Mouse (Mus musculus) hindbrain, embryonic 16.5 days (tissue): ENCODE results near the gene Mindy2. TPM values are rescaled to one million over a fixed set of nuclear protein-coding genes. Genes with fewer than 3 reads are reported as not detected.
"Not testable (repeated sequence)": the region's sequence is repeated elsewhere in the genome, so short reads cannot be mapped to it uniquely, and the experiment has no call there.

Source experiments
- ATAC-seq: fragments of 200-750 bp; cut with Nextera tagmentation; 2 replicates; pipeline ENCODE4 v1.8.0; 2017; ENCODE audit warnings: moderate TSS enrichment, moderate library complexity
- H3K27ac ChIP-seq: fragments of 300-500 bp; sonication (generic); 2 replicates; pipeline ENCODE4 v1.5.1; 2014; ENCODE audit warnings: low read depth, mild to moderate bottlenecking, control low read depth, low read length, moderate library complexity
- H3K27me3 ChIP-seq: fragments of 300-500 bp; sonication (generic); replicated peaks from 2 replicates; pipeline ENCODE4 v1.6.1; 2014; ENCODE audit warnings: low read length; ENCODE audit not compliant: control insufficient read depth, insufficient read depth
- H3K36me3 ChIP-seq: fragments of 300-500 bp; sonication (generic); 2 replicates; pipeline ENCODE4 v1.6.1; 2014; ENCODE audit warnings: mild to moderate bottlenecking, low read length, moderate library complexity, mixed read lengths; ENCODE audit not compliant: control insufficient read depth, insufficient read depth
- H3K4me1 ChIP-seq: fragments of 300-500 bp; sonication (generic); 2 replicates; pipeline ENCODE4 v1.6.1; 2014; ENCODE audit warnings: low read depth, low read length; ENCODE audit not compliant: control insufficient read depth, insufficient read depth
- H3K4me2 ChIP-seq: fragments of 300-500 bp; sonication (generic); 2 replicates; pipeline ENCODE4 v1.6.1; 2014; ENCODE audit warnings: mild to moderate bottlenecking, low read length, control low read depth, moderate library complexity
- H3K4me3 ChIP-seq: fragments of 300-500 bp; sonication (generic); 2 replicates; pipeline ENCODE4 v1.5.1; 2014; ENCODE audit warnings: mild to moderate bottlenecking, low read length, control low read depth, moderate library complexity
- H3K9ac ChIP-seq: fragments of 300-500 bp; sonication (generic); 2 replicates; pipeline ENCODE4 v1.6.1; 2014; ENCODE audit warnings: low read depth, mild to moderate bottlenecking, control low read depth, low read length, moderate library complexity
- H3K9me3 ChIP-seq: fragments of 300-500 bp; sonication (generic); 2 replicates; pipeline ENCODE4 v1.6.1; 2014; ENCODE audit warnings: mild to moderate bottlenecking, low read length, moderate library complexity; ENCODE audit not compliant: control insufficient read depth
- WGBS: fragments of 180-500 bp; shearing (Covaris S2); extraction: QIAGEN DNeasy Blood & Tissue Kit; methylation state at CpG from one replicate; pipeline ENCODE4 v1.1.7; 2014; 5-methylcytosine and 5-hydroxymethylcytosine counted together
- polyA plus RNA-seq: library from polyadenylated mRNA; unstranded; fragments of >200 nt; fragmentation: Nextera tagmentation; extraction: Ambion mirVana; gene quantifications from 2 replicates; pipeline ENCODE4 v1.2.1, GENCODE M21; 2015

Gene Mindy2
- polyA plus RNA-seq, 1 experiment from 2014 or later = 22.2 TPM

DNA sequence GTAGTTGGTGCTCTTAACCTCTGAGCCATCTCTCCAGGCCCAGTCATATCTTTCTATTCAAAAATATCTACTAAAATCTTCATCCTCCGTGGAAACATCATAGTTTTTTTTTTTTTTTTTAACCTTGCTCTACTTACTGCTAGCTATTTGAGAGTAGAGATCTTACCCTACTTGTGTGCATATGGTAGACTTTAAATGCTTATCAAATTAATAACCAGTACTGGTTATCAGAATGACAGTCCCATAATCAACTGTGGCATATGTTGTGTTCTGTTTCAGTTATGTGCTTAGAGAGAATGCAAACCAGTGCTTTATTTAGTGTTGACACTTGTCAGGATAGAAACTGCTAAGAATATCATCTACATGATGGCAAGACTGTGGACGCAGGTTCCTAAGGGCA, 78.9 kb downstream of the Mindy2 start:
- no peaks in the 10 kb centered on the region for H3K27me3 ChIP-seq
- no peaks in the 10 kb centered on the region for H3K4me1 ChIP-seq
- H3K9me3 ChIP-seq = no peaks in the 10 kb centered on the region
- no peak overlapping the region for H3K9ac ChIP-seq
- peaks cover 21% of the 10 kb centered on the region for H3K36me3 ChIP-seq
- H3K27ac ChIP-seq = no peak overlapping the region
- no peak overlapping the region for H3K4me3 ChIP-seq
- 100% methylated on average over 2 of the region's 2 CpGs for WGBS
- no peak overlapping the region for H3K4me2 ChIP-seq
- ATAC-seq = no peak

DNA sequence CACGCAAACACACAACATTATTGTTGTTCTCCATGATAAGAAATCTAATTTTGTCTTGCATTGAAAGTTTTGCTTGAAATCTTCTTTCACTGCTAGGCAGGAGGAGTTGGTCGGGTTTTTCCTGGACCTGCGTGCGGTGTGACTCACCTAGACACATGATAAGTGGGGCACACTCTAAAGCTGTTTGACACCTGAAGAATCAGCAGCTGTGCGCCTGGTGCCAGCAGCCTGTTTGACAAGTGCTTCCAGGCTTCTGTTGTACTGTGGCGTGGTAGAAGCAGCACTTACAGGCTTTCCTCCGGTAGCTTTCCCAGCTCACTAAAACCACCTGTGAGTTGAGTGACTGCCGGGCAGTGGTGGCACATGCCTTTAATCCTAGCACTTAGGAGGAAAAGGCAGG, 86.6 kb downstream of the Mindy2 start:
- H3K4me3 ChIP-seq = no peak overlapping the region
- H3K4me2 ChIP-seq = no peak overlapping the region
- no peak overlapping the region for H3K9ac ChIP-seq
- no peaks in the 10 kb centered on the region for H3K4me1 ChIP-seq
- peaks cover 10% of the 10 kb centered on the region; the same call in 1 of the 2 replicates for H3K36me3 ChIP-seq
- H3K9me3 ChIP-seq = no peaks in the 10 kb centered on the region
- WGBS = 95% methylated on average over 8 of the region's 8 CpGs
- H3K27ac ChIP-seq = no peak overlapping the region
- ATAC-seq = no peak
- no peaks in the 10 kb centered on the region for H3K27me3 ChIP-seq

DNA sequence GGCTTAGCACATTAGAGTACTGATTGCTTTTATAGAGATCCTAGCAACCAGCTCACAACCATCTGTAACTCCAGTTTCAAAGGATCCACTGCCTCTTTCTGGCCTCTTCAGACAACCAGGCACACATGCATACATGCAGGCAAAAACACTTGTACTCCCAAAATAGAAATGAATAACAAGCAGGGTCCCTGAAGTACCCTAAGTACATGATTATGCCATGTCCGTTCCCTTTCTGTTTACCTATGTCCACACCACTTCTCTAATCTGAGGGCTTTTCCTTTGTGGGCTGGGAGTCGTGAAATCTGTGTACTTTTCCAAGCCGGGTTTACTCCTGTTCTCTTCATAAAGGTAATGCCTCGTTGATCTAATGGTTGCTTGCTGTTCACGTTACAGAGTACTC, 89.3 kb downstream of the Mindy2 start:
- Histone ChIP-seq H3K4me2 (no peak overlapping the region), H3K27me3 (no peaks in the 10 kb centered on the region), H3K4me3 (no peak overlapping the region), H3K9me3 (no peaks in the 10 kb centered on the region), H3K27ac (no peak overlapping the region), H3K36me3 (no peaks in the 10 kb centered on the region; the same call in 1 of the 2 replicates), H3K9ac (no peak overlapping the region), H3K4me1 (no peaks in the 10 kb centered on the region)
- ATAC-seq = no peak
- WGBS = 81% methylated on average over 5 of the region's 5 CpGs

DNA sequence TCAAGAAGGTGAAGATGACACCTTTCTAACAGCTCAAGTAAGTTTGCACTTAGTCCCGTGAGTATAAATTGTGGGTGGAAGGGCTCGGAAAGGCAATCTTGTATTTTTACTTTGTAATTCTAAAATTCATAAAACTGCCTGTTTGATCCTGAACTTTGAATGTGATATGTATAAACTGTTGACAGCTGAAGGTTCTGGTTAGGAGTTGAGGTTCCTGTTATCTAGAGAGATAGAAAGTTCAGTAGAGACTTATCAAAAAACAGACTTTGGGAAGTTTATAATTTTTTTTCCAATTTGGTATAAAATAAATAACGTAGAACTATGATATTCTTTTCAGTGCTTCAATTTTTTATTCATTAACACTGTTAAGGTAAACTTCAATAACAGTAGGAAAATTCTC, 94.1 kb downstream of the Mindy2 start:
- no peaks in the 10 kb centered on the region for H3K27me3 ChIP-seq
- ATAC-seq = no peak
- no peak overlapping the region for H3K4me2 ChIP-seq
- no peak overlapping the region for H3K27ac ChIP-seq
- H3K9me3 ChIP-seq = no peaks in the 10 kb centered on the region
- WGBS = 96% methylated on average over 3 of the region's 3 CpGs
- H3K36me3 ChIP-seq = no peaks in the 10 kb centered on the region
- H3K9ac ChIP-seq = no peak overlapping the region
- no peak overlapping the region for H3K4me3 ChIP-seq
- H3K4me1 ChIP-seq = no peaks in the 10 kb centered on the region

DNA sequence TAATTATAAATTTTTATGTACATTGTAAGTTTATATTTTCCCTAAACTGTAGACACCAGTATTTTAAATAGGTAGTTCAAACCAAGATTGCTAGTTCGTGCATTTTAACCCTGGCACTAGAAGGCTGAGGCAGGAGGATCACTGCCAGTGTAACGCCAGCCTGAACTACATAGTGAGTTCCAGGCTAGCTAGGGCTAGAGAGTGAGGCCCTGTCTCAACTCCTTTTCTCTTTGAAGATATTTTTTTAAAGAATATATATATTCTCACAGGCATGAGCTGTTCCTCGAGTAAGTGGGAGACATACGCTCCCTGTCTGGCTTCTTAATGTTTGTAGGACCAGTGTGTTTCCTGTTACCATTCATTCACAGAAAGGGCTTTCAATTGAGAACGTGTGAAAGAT, 100.2 kb downstream of the Mindy2 start:
- no peak for ATAC-seq
- Histone ChIP-seq H3K4me2 (no peak overlapping the region), H3K36me3 (peaks cover 10% of the 10 kb centered on the region), H3K27me3 (no peaks in the 10 kb centered on the region), H3K9ac (no peak overlapping the region), H3K4me1 (no peaks in the 10 kb centered on the region), H3K9me3 (peaks cover 9% of the 10 kb centered on the region; the same call in 1 of the 2 replicates), H3K4me3 (no peak overlapping the region), H3K27ac (no peak overlapping the region)
- 92% methylated on average over 5 of the region's 5 CpGs for WGBS

DNA sequence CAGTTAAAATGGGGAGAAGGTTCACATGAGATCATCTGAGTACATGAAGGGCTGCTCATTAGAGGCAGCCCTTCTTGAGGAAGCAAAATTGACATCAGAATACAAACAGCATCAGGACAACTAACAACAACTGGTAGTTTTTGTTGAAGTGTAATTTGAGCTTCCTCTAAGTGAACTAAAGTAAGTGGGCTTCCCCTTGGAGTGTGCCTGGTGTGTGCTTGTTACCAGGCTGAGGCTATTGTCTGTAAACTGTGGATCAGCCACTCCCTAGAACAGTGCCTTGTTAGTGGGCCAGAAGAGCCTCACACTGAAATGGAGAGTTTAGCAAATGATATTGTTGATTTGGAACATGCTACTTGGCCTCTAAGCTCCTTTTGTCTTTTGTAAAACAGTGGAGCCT, 101.5 kb downstream of the Mindy2 start:
- Histone ChIP-seq H3K9me3 (peaks cover 9% of the 10 kb centered on the region; the same call in 1 of the 2 replicates), H3K36me3 (peaks cover 10% of the 10 kb centered on the region), H3K27ac (no peak overlapping the region), H3K4me1 (no peaks in the 10 kb centered on the region), H3K27me3 (no peaks in the 10 kb centered on the region), H3K4me3 (no peak overlapping the region), H3K9ac (no peak overlapping the region), H3K4me2 (no peak overlapping the region)
- no peak for ATAC-seq

DNA sequence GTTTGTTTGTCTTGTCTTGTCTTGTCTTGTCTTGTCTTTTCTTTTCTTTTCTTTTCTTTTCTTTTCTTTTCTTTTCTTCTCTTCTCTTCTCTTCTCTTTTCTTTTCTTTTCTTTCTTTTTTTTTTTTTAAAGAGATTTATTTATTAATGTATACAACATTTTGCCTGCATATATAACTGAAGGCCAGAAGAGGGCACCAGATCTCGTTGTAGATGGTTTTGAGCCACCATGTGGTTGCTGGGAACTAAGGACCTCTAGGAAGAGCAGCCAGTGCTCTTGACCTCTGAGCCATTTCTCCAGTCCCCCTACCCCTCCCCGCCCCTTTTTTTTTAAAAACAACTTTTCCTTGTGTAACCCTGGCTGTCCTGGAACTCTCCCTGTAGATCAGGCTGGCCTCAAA, 104.7 kb downstream of the Mindy2 start:
- not testable (repeated sequence) for H3K9me3 ChIP-seq, H3K4me1 ChIP-seq, H3K36me3 ChIP-seq, H3K9ac ChIP-seq, H3K27ac ChIP-seq, H3K4me3 ChIP-seq, H3K4me2 ChIP-seq, H3K27me3 ChIP-seq, ATAC-seq
- 97% methylated on average over 2 of the region's 2 CpGs for WGBS

DNA sequence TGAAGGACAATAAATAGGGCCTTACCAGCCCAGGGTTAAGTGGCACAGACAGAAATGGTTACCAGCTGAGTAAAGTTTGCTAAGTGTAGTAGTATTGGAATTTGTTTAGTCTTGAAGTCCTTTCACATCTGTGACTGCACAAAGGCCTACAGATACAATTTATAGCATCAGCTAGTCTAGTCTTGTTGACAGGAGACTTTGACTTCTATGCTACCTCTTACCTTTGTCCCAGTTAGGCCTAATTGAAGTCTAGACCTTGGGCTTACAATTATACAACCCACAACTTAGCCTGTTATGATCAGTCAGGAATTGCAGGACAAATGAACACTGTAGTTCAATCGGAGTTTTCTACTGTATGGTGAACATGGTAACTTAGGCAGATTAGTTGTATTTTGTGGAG, 105.5 kb downstream of the Mindy2 start:
- no peaks in the 10 kb centered on the region for H3K27me3 ChIP-seq
- H3K4me3 ChIP-seq = no peak overlapping the region
- no peak overlapping the region for H3K9ac ChIP-seq
- WGBS = 94% methylated on average over 1 of the region's 1 CpGs
- no peak for ATAC-seq
- peaks cover 3% of the 10 kb centered on the region for H3K4me1 ChIP-seq
- peaks cover 10% of the 10 kb centered on the region for H3K36me3 ChIP-seq
- H3K27ac ChIP-seq = no peak overlapping the region
- no peak overlapping the region for H3K4me2 ChIP-seq
- H3K9me3 ChIP-seq = peaks cover 9% of the 10 kb centered on the region; the same call in 1 of the 2 replicates
